Mouse (Mus musculus) testis, adult 10 weeks (tissue): ENCODE data around the gene Olfr1206. TPM values are rescaled to one million over a fixed set of nuclear protein-coding genes. Genes with fewer than 3 reads are reported as not detected.

Experiments
- polyA plus RNA-seq: library from polyadenylated mRNA; stranded (reverse); fragments of 350-450 nt; fragmentation: Illumina TruSeq; extraction: RNeasy Lipid Tissue Mini Kit (QIAGEN cat#74804); gene quantifications from one replicate; pipeline ENCODE4 v1.2.3, GENCODE M21; 2014; ENCODE audit warnings: low read depth, low replicate concordance

The Olfr1206 gene
- not detected for polyA plus RNA-seq

GRCm38 (mm10) chr2:88862931-88863330 lies at the start of gene Olfr1206:
Olfr1206 (plus strand) TSS chr2:88863231.

GRCm38 (mm10) chr2:88814196-88814595 lies 48.8 kb upstream of the Olfr1206 start, which contains the start of gene Olfr1202:
Olfr1202 (plus strand) TSS chr2:88814496.

GRCm38 (mm10) chr2:88829437-88829836 lies 33.6 kb upstream of the Olfr1206 start, which contains the start of gene Olfr1205:
Olfr1205 (plus strand) TSS chr2:88829737.

DNA sequence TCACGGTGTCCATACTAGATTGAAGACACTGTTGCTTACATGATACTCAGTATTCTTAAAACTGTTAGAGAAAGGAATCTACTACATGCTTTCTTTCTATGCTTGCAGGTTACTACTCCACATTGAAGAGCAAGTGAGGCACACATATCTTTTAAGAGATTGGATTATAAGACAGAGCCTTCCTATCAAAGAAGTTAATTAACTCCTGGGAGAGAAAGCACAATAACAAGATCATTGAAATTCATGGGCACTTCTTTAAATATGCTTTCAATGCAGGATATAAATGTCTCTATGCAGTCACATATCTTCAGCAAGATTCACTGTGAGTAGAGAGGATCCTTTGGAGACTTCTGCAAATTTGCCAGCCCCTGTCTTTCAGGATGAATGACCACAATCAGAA lies 14.0 kb upstream of the Olfr1206 start, which contains the start of gene Olfr1204:
Gene Olfr1204 (plus strand): TSS at position 301 of the 400 bp plus-strand sequence.

DNA sequence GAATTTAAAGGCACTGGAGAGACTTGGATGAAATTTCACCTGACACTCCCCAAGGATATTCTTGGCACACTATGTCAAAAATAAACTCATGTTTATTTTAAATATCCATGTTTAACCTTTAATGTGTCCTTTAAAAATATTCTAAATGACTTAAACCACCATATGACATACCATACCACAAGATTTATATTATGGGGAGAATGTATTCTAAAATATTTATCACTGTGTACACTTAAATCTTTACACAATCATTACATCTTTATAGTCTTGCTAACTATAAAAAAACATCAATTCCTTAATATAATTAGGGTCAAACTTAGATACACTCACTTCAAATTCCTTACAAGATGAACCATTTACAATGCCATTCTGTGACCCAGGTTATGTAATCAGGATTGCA lies 39.2 kb downstream of the Olfr1206 start, which contains the start of gene Olfr1208:
Gene Olfr1208 (minus strand): TSS at position 101 of the 400 bp plus-strand sequence.

DNA sequence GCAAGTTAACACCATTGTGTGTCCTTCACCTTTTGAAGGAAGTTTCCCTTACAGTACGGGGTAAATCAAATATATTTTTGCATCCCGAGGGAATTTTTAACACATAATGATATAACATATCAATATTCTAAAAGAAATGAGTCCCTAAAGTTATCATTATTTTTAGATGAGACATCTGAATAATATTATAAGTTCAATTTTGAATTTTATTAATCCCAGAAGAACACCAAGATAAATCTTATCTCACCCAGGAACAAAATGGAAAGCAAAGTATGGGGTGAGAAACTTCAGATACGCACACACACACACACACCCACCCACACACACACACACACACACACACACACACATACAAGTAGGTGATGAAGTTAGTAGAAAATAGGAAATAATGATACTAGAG lies 52.0 kb downstream of the Olfr1206 start, which contains the start of gene Olfr1209:
Gene Olfr1209 (minus strand): TSS at position 101 of the 400 bp plus-strand sequence.

Other genes with a start within 250 kb of the Olfr1206 start
- gene Olfr1191-ps1, start 222.7 kb upstream of the Olfr1206 start, polyA plus RNA-seq = 0.07 TPM
- 0.20 TPM for gene Olfr1192-ps1, start 214.7 kb upstream of the Olfr1206 start, polyA plus RNA-seq
- gene Olfr1193, start 187.6 kb upstream of the Olfr1206 start, polyA plus RNA-seq = 0.24 TPM
- gene Olfr1195, start 174.0 kb upstream of the Olfr1206 start, polyA plus RNA-seq = not detected
- not detected for gene Olfr1196, start 158.6 kb upstream of the Olfr1206 start, polyA plus RNA-seq
- not detected for gene Olfr1197, start 130.9 kb upstream of the Olfr1206 start, polyA plus RNA-seq
- not detected for gene Olfr1198, start 111.9 kb upstream of the Olfr1206 start, polyA plus RNA-seq
- gene Olfr1199, start 102.8 kb upstream of the Olfr1206 start, polyA plus RNA-seq = not detected
- gene Olfr1200, start 92.7 kb upstream of the Olfr1206 start, polyA plus RNA-seq = not detected
- not detected for gene Olfr1201, start 70.2 kb upstream of the Olfr1206 start, polyA plus RNA-seq
- not detected for gene Olfr1202, start 48.7 kb upstream of the Olfr1206 start, polyA plus RNA-seq
- gene Olfr1205, start 33.5 kb upstream of the Olfr1206 start, polyA plus RNA-seq = not detected
- not detected for gene Olfr1204, start 13.9 kb upstream of the Olfr1206 start, polyA plus RNA-seq
- not detected for gene Olfr1208, start 39.1 kb downstream of the Olfr1206 start, polyA plus RNA-seq
- gene Olfr1209, start 51.9 kb downstream of the Olfr1206 start, polyA plus RNA-seq = not detected
- gene Olfr1211, start 74.9 kb downstream of the Olfr1206 start, polyA plus RNA-seq = not detected
- not detected for gene Olfr1212, start 90.7 kb downstream of the Olfr1206 start, polyA plus RNA-seq
- gene Gm13762, start 117.0 kb downstream of the Olfr1206 start, polyA plus RNA-seq = not detected
- gene Olfr1214, start 129.4 kb downstream of the Olfr1206 start, polyA plus RNA-seq = not detected
- not detected for gene Olfr1215, start 143.7 kb downstream of the Olfr1206 start, polyA plus RNA-seq
- gene Olfr1216, start 155.1 kb downstream of the Olfr1206 start, polyA plus RNA-seq = not detected
- gene Olfr1217, start 168.8 kb downstream of the Olfr1206 start, polyA plus RNA-seq = not detected
- not detected for gene Olfr1218, start 198.0 kb downstream of the Olfr1206 start, polyA plus RNA-seq
- 0.07 TPM for gene Olfr1219, start 220.3 kb downstream of the Olfr1206 start, polyA plus RNA-seq
- 0.07 TPM for gene Olfr1220, start 243.6 kb downstream of the Olfr1206 start, polyA plus RNA-seq